Mouse (Mus musculus) C2C12 (cell line): ENCODE results near the gene Senp5. TPM values are rescaled to one million over a fixed set of nuclear protein-coding genes. Genes with fewer than 3 reads are reported as not detected.
"Not testable (repeated sequence)": the region's sequence is repeated elsewhere in the genome, so short reads cannot be mapped to it uniquely, and the experiment has no call there.

Experiments used
- H3K27me3 ChIP-seq: one replicate; pipeline ENCODE4 v1.6.1; 2011; ENCODE audit not compliant: control insufficient read depth, insufficient read depth, insufficient read length
- H3K36me3 ChIP-seq: one replicate; pipeline ENCODE4 v1.6.1; 2011; ENCODE audit not compliant: control insufficient read depth, insufficient read depth
- H3K4me3 ChIP-seq: one replicate; pipeline ENCODE4 v1.5.1; 2011; ENCODE audit warnings: mild to moderate bottlenecking, control low read depth; ENCODE audit not compliant: poor library complexity, insufficient read depth, severe bottlenecking
- H3K79me2 ChIP-seq: one replicate; pipeline ENCODE4 v1.6.1; 2011; ENCODE audit not compliant: control insufficient read depth, insufficient read depth
- H3K79me3 ChIP-seq: one replicate; pipeline ENCODE4 v1.6.1; 2011; ENCODE audit warnings: low read depth, control low read depth
- H3ac ChIP-seq: one replicate; pipeline ENCODE3; 2011; ENCODE audit warnings: low read depth; ENCODE audit not compliant: control insufficient read depth, insufficient read length
- CEBPB ChIP-seq: IDR thresholded peaks from one replicate; pipeline ENCODE4 v1.6.1; 2011; ENCODE audit warnings: low read depth, mild to moderate bottlenecking, control low read depth, moderate library complexity
- CTCF ChIP-seq: IDR thresholded peaks from one replicate; pipeline ENCODE4 v1.5.1; 2011; ENCODE audit not compliant: control insufficient read depth, insufficient read depth, insufficient read length
- FOSL1 ChIP-seq: IDR thresholded peaks from one replicate; pipeline ENCODE4 v1.8.0; 2011; ENCODE audit warnings: mild to moderate bottlenecking, low read length; ENCODE audit not compliant: poor library complexity, insufficient read depth, severe bottlenecking
- MAX ChIP-seq: IDR thresholded peaks from one replicate; pipeline ENCODE4 v1.6.1; 2011; ENCODE audit warnings: mild to moderate bottlenecking, control low read depth
- MYOD1 ChIP-seq: IDR thresholded peaks from one replicate; pipeline ENCODE4 v1.6.1; 2011; ENCODE audit warnings: low read depth; ENCODE audit not compliant: control insufficient read depth, insufficient read length
- MYOG ChIP-seq: IDR thresholded peaks from one replicate; pipeline ENCODE4 v1.6.1; 2011; ENCODE audit not compliant: control insufficient read depth, insufficient read length; ENCODE audit errors: extremely low read depth
- USF1 ChIP-seq: IDR thresholded peaks from one replicate; pipeline ENCODE4 v1.6.1; 2011; ENCODE audit warnings: low read depth, mild to moderate bottlenecking, control low read depth, moderate library complexity
- polyA plus RNA-seq: library from polyadenylated mRNA; unstranded; fragments of >200 nt; fragmentation: generic; extraction: Trizol; gene quantifications from one replicate; pipeline ENCODE4 v1.2.1, GENCODE M21; 2012; ENCODE audit warnings: missing spikeins

The Senp5 gene
- polyA plus RNA-seq, 1 experiment: 11.0 TPM

- H3K36me3 ChIP-seq: peaks cover 48% of the 10 kb centered on the region
- no peak overlapping the region for H3ac ChIP-seq
- TF ChIP-seq CEBPB: no peak
- H3K4me3 ChIP-seq: no peak overlapping the region
- H3K79me3 ChIP-seq: no peaks in the 10 kb centered on the region
- H3K79me2 ChIP-seq: peaks cover 1% of the 10 kb centered on the region
- H3K27me3 ChIP-seq: no peaks in the 10 kb centered on the region
Observed at GRCm38 (mm10) chr16:31980946-31981345, 22.1 kb downstream of the Senp5 start.

GRCm38 (mm10) chr16:31979501-31979900 lies 23.6 kb downstream of the Senp5 start:
- H3K36me3 ChIP-seq: peaks cover 55% of the 10 kb centered on the region
- H3K4me3 ChIP-seq: no peak overlapping the region
- H3K79me3 ChIP-seq: no peaks in the 10 kb centered on the region
- no peak for TF ChIP-seq CEBPB
- no peak for TF ChIP-seq MYOG
- no peak for TF ChIP-seq USF1
- H3K79me2 ChIP-seq: no peaks in the 10 kb centered on the region
- no peaks in the 10 kb centered on the region for H3K27me3 ChIP-seq
- H3ac ChIP-seq: no peak overlapping the region

- Histone ChIP-seq H3K27me3 (no peaks in the 10 kb centered on the region), H3ac (no peak overlapping the region), H3K79me2 (no peaks in the 10 kb centered on the region), H3K4me3 (no peak overlapping the region), H3K36me3 (peaks cover 60% of the 10 kb centered on the region), H3K79me3 (no peaks in the 10 kb centered on the region)
- TF ChIP-seq CTCF (no peak), MYOD1 (no peak)
Observed at GRCm38 (mm10) chr16:31975258-31975657, 27.8 kb downstream of the Senp5 start.

GRCm38 (mm10) chr16:31963224-31963623 lies 39.9 kb downstream of the Senp5 start:
- Histone ChIP-seq H3K79me2 (no peaks in the 10 kb centered on the region), H3ac (no peak overlapping the region), H3K27me3 (no peaks in the 10 kb centered on the region), H3K4me3 (no peak overlapping the region), H3K36me3 (peaks cover 83% of the 10 kb centered on the region), H3K79me3 (no peaks in the 10 kb centered on the region)
- TF ChIP-seq USF1: no peak
- TF ChIP-seq FOSL1: no peak

- Histone ChIP-seq H3ac (peak within 1 kb of the TSS; percentile 89), H3K27me3 (no peaks in the 10 kb centered on the region), H3K79me2 (peaks cover 83% of the 10 kb centered on the region), H3K36me3 (peaks cover 11% of the 10 kb centered on the region), H3K79me3 (peaks cover 53% of the 10 kb centered on the region), H3K4me3 (peak within 1 kb of the TSS; percentile 87)
- TF ChIP-seq CEBPB (no peak), CTCF (peak; percentile 42), MYOD1 (no peak), MYOG (no peak), USF1 (peak; percentile 15), FOSL1 (no peak), MAX (peak; percentile 92)
Observed at GRCm38 (mm10) chr16:31948345-31948774, 54.7 kb downstream of the Senp5 start, which contains the start of the genes 0610012G03Rik and Ncbp2. 0610012G03Rik (minus strand) TSS chr16:31948494. Ncbp2 (plus strand) TSS chr16:31948513.

GRCm38 (mm10) chr16:31947901-31948316 lies 55.2 kb downstream of the Senp5 start:
- Histone ChIP-seq H3K79me2 (peaks cover 79% of the 10 kb centered on the region), H3K36me3 (peaks cover 11% of the 10 kb centered on the region), H3K4me3 (peak overlapping the region; percentile 87), H3K79me3 (peaks cover 53% of the 10 kb centered on the region), H3ac (peak overlapping the region; percentile 89), H3K27me3 (no peaks in the 10 kb centered on the region)
- TF ChIP-seq MYOG: no peak
- no peak for TF ChIP-seq USF1
- no peak for TF ChIP-seq FOSL1
- no peak for TF ChIP-seq MYOD1
- TF ChIP-seq CEBPB: no peak
- TF ChIP-seq CTCF: no peak
- no peak for TF ChIP-seq MAX

GRCm38 (mm10) chr16:31947333-31947732 lies 55.8 kb downstream of the Senp5 start:
- Histone ChIP-seq H3K79me3 (peaks cover 53% of the 10 kb centered on the region), H3ac (peak overlapping the region; percentile 89), H3K36me3 (peaks cover 11% of the 10 kb centered on the region), H3K79me2 (peaks cover 73% of the 10 kb centered on the region), H3K27me3 (no peaks in the 10 kb centered on the region), H3K4me3 (peak overlapping the region; percentile 87)
- TF ChIP-seq USF1 (no peak), CEBPB (no peak), MYOG (no peak), MYOD1 (no peak), MAX (no peak), FOSL1 (no peak), CTCF (no peak)

GRCm38 (mm10) chr16:31945986-31946385 lies 57.1 kb downstream of the Senp5 start:
- Histone ChIP-seq H3K36me3 (peaks cover 11% of the 10 kb centered on the region), H3K79me3 (peaks cover 40% of the 10 kb centered on the region)
- H3K4me3 ChIP-seq: not testable (repeated sequence)

More at GRCm38 (mm10) chr16:31945986-31946385, 57.1 kb downstream of the Senp5 start:
- not testable (repeated sequence) for H3K27me3 ChIP-seq, H3ac ChIP-seq
- peaks cover 60% of the 10 kb centered on the region for H3K79me2 ChIP-seq
